Mouse (Mus musculus): ENCODE measurements around the gene Mtr.

- TF ChIP-seq CTCF (IDR thresholded peaks at IDR 0.05; ENCODE audit: control insufficient read depth, insufficient read depth, insufficient replicate concordance, low read depth, low read length): no peak
- TF ChIP-seq POLR2A (IDR thresholded peaks at IDR 0.05; ENCODE audit: control insufficient read depth, low read depth, low read length): no peak
Observed at GRCm38 (mm10) chr13:12146402-12146801, 111.5 kb downstream of the Mtr start.

All from testis, adult 2 months (tissue).